Mouse (Mus musculus) lung, postnatal 25 days (tissue): ENCODE results near the gene Rab5c.

Experiments
- DNase-seq: peaks from one replicate; pipeline ENCODE4 v3.0.0; 2022; ENCODE audit warnings: low spot score

Gene Rab5c

DNA sequence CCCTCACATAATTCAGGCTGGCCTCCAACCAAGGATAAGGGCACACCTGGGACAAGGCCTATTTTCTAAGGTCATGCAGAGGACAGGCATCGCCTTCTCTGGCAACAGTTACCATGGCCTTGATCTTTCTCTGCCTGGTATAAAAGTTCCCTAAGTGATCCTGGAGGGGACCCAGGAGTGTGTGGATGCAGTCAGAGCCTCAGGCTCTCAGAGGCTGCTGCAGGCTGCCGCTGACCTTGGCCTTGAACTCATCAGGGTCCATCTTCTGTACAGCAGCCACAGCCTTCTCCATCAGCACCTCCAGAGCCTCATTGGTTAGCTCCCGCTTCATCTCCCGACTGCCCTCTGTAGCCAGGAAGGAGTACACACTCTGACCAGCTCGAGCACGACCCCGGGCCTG lies 40.1 kb downstream of the Rab5c start:
- DNase-seq: no peak

- peak; percentile 63 for DNase-seq
Observed at GRCm38 (mm10) chr11:100694926-100695325, 43.1 kb downstream of the Rab5c start.

GRCm38 (mm10) chr11:100693154-100693553 lies 44.9 kb downstream of the Rab5c start:
- DNase-seq: no peak

GRCm38 (mm10) chr11:100692164-100692616 lies 45.8 kb downstream of the Rab5c start, which contains the start of gene Zfp385c:
Zfp385c (minus strand) TSS chr11:100692455.
- DNase-seq: no peak

DNA sequence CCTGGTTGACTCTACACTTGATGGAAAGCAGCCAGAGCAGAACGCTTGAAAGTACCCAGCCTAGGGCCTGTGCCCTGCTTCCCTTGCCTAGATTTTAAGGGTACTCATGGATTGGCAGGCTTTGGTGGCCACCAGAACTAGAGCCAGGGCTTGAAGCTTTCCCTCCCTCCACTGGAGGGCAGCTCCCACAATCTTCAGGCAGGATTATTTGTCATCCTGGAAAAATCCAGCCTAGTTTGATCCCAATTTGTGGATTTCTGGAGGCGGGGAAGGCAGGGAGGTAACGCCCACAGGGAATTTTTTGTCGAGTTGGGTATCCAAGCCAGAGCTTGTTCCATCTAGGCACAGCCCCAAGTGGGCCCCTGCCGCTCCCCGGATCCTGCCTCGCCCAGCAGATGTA lies 47.6 kb downstream of the Rab5c start:
- DNase-seq: no peak

DNA sequence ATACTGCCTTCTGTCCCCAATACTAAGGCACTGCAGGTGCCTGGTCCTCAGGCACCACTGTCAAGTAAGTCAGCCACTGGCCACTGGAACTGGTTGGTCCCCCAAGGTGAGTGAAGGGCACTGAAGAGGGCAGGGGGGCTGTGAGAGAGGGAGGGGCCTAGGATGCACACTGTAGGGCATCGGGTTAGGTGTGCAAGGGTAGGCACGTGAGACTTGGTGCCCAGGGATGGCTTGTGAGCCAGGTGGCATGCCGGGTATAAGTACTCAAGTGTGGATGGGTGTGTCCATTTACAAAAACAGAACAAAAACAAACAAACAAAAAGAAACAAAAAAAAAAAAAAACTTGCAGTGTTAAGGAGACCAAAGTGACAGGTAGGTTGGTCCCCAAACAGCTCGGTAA lies 49.6 kb downstream of the Rab5c start:
- no peak for DNase-seq

DNA sequence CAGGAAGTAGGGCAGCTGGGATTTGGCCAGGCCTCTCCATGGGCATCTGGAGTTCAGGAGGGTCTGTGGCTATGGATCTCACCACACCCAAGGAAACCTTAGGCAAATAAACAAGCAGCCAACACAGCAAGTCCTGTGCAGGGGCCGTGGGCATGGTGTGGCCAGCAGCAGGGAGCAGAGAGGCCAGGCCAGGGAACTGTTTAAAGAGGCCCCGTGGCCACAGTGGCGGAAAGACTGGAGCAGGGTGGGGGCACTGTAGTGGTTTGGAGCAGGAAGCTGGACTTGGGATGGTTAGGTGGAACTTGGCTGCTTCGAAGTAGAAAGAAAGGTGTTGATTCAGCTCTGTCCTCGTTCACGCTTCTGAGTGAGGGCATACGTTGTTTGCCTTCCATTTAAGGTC lies 50.8 kb downstream of the Rab5c start:
- DNase-seq: no peak

DNA sequence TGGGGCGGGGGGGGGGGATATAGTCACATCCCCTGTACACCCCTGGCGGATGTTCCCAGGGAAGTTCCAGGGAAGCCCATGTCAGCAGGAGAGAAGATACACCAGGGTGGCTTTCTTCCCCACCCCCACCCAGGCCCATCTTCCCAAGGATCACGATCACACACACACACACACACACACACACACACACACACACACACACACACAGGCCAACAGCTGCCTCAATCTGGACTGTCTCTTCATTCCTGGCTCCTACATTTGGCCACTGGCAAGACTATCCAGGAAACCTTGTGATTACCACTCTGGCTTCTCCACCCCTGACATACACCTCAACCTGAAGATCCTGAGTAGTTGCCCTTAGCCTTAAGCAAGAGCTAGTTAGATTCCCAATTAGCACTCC lies 52.6 kb downstream of the Rab5c start:
- no peak for DNase-seq

DNA sequence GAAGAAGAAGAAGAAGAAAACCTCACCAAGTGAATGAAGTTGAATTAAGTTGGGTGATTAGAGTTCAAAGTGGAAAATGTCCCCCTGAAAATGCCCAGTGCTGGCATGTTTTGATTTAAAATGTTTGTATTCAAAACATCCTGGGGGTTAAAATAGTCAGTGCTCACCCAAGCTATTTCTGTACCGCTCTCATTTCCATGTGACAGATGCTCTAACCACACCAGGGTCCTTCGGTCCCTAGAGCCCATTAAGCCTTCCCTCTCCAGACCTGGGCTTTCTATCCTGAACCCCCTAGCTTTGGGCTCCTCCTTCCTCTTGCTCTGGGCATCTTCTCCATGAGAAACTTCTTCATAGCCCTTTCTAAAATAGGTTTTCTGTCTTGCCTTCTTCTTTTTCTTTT lies 53.9 kb downstream of the Rab5c start:
- no peak for DNase-seq

- no peak for DNase-seq
Observed at GRCm38 (mm10) chr11:100682526-100682925, 55.5 kb downstream of the Rab5c start.

DNA sequence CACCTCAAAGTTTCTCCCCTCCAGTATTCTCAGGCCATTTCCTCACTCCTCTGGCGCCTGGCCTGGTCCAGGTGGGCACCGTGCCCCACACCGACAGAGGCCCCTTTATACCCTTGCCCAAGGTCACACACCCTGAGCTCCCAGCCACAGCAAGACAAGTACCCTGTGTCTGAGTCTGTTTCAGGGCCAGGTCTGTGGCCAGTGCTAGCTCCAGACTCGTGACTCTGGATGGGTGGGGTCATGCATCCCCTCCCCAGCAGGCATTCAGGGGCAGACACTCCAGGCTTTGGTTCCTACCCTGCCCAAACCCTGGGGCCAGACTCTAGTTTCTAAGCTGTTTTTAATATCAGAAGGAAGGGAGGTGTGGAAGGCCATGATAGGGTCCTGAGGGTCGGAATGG lies 56.2 kb downstream of the Rab5c start:
- no peak for DNase-seq

- DNase-seq: no peak
Observed at GRCm38 (mm10) chr11:100677810-100678209, 60.2 kb downstream of the Rab5c start.

- DNase-seq: peak; percentile 29
Observed at GRCm38 (mm10) chr11:100673169-100673568, 64.8 kb downstream of the Rab5c start.

DNA sequence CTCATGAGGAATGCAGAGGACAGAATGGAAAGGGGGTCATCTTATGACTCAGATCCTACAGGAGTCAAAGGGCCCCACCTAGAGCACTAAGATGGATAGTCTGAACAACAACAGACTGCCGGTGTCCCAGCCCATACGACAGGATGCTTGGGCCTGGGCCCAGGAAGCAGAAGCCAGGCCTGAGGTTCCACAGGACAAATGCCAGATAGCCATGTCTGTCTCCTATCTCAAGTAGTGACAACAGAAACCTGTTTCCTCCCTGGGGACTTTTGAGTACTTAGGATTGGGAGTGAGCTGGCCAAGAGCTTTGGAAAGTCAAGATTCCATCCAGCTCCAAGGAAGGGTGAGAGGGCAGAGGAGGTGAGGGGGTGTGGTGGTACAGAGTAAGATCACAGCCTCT lies 66.1 kb downstream of the Rab5c start:
- no peak for DNase-seq

- DNase-seq: no peak
Observed at GRCm38 (mm10) chr11:100671049-100671448, 67.0 kb downstream of the Rab5c start.
